Mouse (Mus musculus) cortical plate, adult 2 months (tissue): ENCODE measurements around the gene Nck2.

Source experiments
- CTCF ChIP-seq: fragments of 200-500 bp; IDR thresholded peaks from 2 replicates; pipeline ENCODE4 v1.5.1; 2011; ENCODE audit warnings: mild to moderate bottlenecking, control low read depth, low read length; ENCODE audit not compliant: insufficient read depth; ENCODE audit errors: extremely low read depth
- POLR2A ChIP-seq: fragments of 200-500 bp; IDR thresholded peaks from 2 replicates; pipeline ENCODE4 v1.6.1; 2011; ENCODE audit warnings: mild to moderate bottlenecking, low read length, control low read depth; ENCODE audit not compliant: insufficient read depth; ENCODE audit errors: extremely low read depth

DNA sequence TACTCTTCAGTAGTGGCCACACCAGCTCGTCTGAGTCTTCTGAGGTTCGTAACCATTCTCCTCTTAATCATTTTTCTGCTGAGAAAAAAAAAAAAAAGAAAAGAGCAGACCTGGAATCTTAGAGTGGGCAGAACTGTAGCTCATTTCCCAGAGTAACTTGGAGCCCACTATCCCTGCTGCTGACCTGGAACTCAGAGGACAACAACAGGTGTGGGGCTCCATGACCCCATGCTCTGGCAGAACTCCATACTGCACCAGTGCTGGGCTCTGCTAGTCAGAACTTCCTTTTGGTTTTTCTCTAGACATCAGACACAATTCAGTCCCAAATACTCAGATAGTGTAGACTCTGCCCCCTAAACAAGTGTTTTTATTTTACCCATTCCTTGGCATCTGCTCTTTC lies 49.3 kb upstream of the Nck2 start:
- TF ChIP-seq CTCF (no peak), POLR2A (no peak)
